Mouse (Mus musculus): ENCODE results near the gene Trub2.

The Trub2 gene

GRCm38 (mm10) chr2:29773323-29773722 lies 15.0 kb downstream of the Trub2 start:
- no peak for DNase-seq (ENCODE audit: low spot score)

- no peak for DNase-seq (ENCODE audit: low spot score)
These were observed 16.5 kb downstream of the Trub2 start for GRCm38 (mm10) chr2:29771611-29772461.

GRCm38 (mm10) chr2:29770162-29770561 lies 18.1 kb downstream of the Trub2 start:
- no peak for DNase-seq (ENCODE audit: low spot score)

- no peak for DNase-seq (ENCODE audit: low spot score)
These were observed 19.4 kb downstream of the Trub2 start for GRCm38 (mm10) chr2:29768901-29769300.

GRCm38 (mm10) chr2:29767976-29768709 lies 20.2 kb downstream of the Trub2 start:
- no peak for DNase-seq (ENCODE audit: low spot score)

GRCm38 (mm10) chr2:29764831-29765230 lies 23.5 kb downstream of the Trub2 start:
- peak; percentile 29 for DNase-seq (ENCODE audit: low spot score)

- no peak for DNase-seq (ENCODE audit: low spot score)
These were observed 32.6 kb downstream of the Trub2 start for GRCm38 (mm10) chr2:29755693-29756092.

GRCm38 (mm10) chr2:29752397-29752796 lies 35.9 kb downstream of the Trub2 start:
- no peak for DNase-seq (ENCODE audit: low spot score)

GRCm38 (mm10) chr2:29751497-29751896 lies 36.8 kb downstream of the Trub2 start, which contains the start of gene Gm13420:
TSS of gene Gm13420 (minus strand) at chr2:29751685.
- no peak for DNase-seq (ENCODE audit: low spot score)

GRCm38 (mm10) chr2:29748499-29748898 lies 39.8 kb downstream of the Trub2 start:
- no peak for DNase-seq (ENCODE audit: low spot score)

- DNase-seq (ENCODE audit: low spot score): no peak
These were observed 40.5 kb downstream of the Trub2 start for GRCm38 (mm10) chr2:29747852-29748251.

- DNase-seq (ENCODE audit: low spot score): no peak
These were observed 41.0 kb downstream of the Trub2 start for GRCm38 (mm10) chr2:29747188-29747782.

GRCm38 (mm10) chr2:29744256-29744655 lies 44.0 kb downstream of the Trub2 start:
- no peak for DNase-seq (ENCODE audit: low spot score)

GRCm38 (mm10) chr2:29741207-29741606 lies 47.1 kb downstream of the Trub2 start:
- no peak for DNase-seq (ENCODE audit: low spot score)

GRCm38 (mm10) chr2:29739368-29739767 lies 48.9 kb downstream of the Trub2 start:
- DNase-seq (ENCODE audit: low spot score): no peak

GRCm38 (mm10) chr2:29738799-29739198 lies 49.5 kb downstream of the Trub2 start:
- DNase-seq (ENCODE audit: low spot score): no peak

- DNase-seq (ENCODE audit: low spot score): no peak
These were observed 50.9 kb downstream of the Trub2 start for GRCm38 (mm10) chr2:29737209-29737925.

GRCm38 (mm10) chr2:29735708-29736107 lies 52.6 kb downstream of the Trub2 start:
- no peak for DNase-seq (ENCODE audit: low spot score)

- no peak for DNase-seq (ENCODE audit: low spot score)
These were observed 55.0 kb downstream of the Trub2 start for GRCm38 (mm10) chr2:29733348-29733747.

- DNase-seq (ENCODE audit: low spot score): no peak
These were observed 55.7 kb downstream of the Trub2 start for GRCm38 (mm10) chr2:29732559-29732958.

- DNase-seq (ENCODE audit: low spot score): no peak
These were observed 56.8 kb downstream of the Trub2 start for GRCm38 (mm10) chr2:29731545-29731944.

GRCm38 (mm10) chr2:29729500-29729899 lies 58.8 kb downstream of the Trub2 start:
- DNase-seq (ENCODE audit: low spot score): no peak

Measured in layer of hippocampus, adult 9-10 months (tissue).